Mouse (Mus musculus) megakaryocyte-erythroid progenitor cell, adult 5-6 weeks (primary cell): Measurements from ENCODE around the gene Arntl. TPM values are rescaled to one million over a fixed set of nuclear protein-coding genes. Genes with fewer than 3 reads are reported as not detected.

Experiments used
- total RNA-seq, 2 experiments: library from RNA; stranded (forward) in 1 of 2; stranded (reverse) in 1 of 2; fragments of 200-1000, 215-1000 nt in 1 of 2; fragments of >200 nt in 1 of 2; fragmentation: Nextera tagmentation in 1 of 2; gene quantifications; 2 replicates each; pipeline ENCODE4 v1.2.3; 2014 to 2017

Gene Arntl
- total RNA-seq, 2 experiments from 2014 or later: 8.2 to 28.0 TPM

Other genes with a start within 250 kb of the Arntl start
- 14.8 and 15.4 TPM in 2 replicates for gene Btbd10, start 161.9 kb downstream of the Arntl start, total RNA-seq (2014; fragmentation: Nextera tagmentation)
- 15.8 and 23.2 TPM in 2 replicates for gene Btbd10, start 161.9 kb downstream of the Arntl start, total RNA-seq (2017)
- gene Pth, start 181.1 kb downstream of the Arntl start, total RNA-seq (2014; fragmentation: Nextera tagmentation): not detected in 2 replicates
- not detected in 2 replicates for gene Pth, start 181.1 kb downstream of the Arntl start, total RNA-seq (2017)